Mouse (Mus musculus) CH12.LX (cell line): ENCODE measurements around the gene Ap1m1. TPM values are rescaled to one million over a fixed set of nuclear protein-coding genes. Genes with fewer than 3 reads are reported as not detected.
A peak's percentile ranks its signal among the peaks of the same experiment; 100 is the strongest.

Source experiments
- DNase-seq: peaks from one replicate; pipeline ENCODE4 v3.0.0-alpha.2; 2013; ENCODE audit errors: extremely low read depth
- H3K27ac ChIP-seq: 2 replicates; pipeline ENCODE4 v1.5.1; 2012; ENCODE audit warnings: low read depth, mild to moderate bottlenecking, control low read depth, moderate library complexity; ENCODE audit not compliant: insufficient read depth
- H3K27me3 ChIP-seq: replicated peaks from 2 replicates; pipeline ENCODE3; 2012; ENCODE audit warnings: inconsistent platforms
- H3K36me3 ChIP-seq, 2 experiments: replicated peaks in 1 of 2; 2 replicates each; pipeline versions ENCODE3 to v1.6.1; 2012; ENCODE audit warnings: inconsistent platforms in 1 of 2, low read length in 1 of 2, mild to moderate bottlenecking in 1 of 2, mixed read lengths in 1 of 2, moderate library complexity in 1 of 2; ENCODE audit not compliant: control insufficient read depth in 1 of 2, insufficient read depth in 1 of 2
- H3K4me1 ChIP-seq, 2 experiments: 2 replicates each; pipeline ENCODE4 v1.6.1; 2012; ENCODE audit warnings: inconsistent platforms in 1 of 2, moderate library complexity in 1 of 2; ENCODE audit not compliant: insufficient read depth in 2 of 2, control insufficient read depth in 1 of 2
- H3K4me2 ChIP-seq: 2 replicates; pipeline ENCODE4 v1.6.1; 2012; ENCODE audit warnings: low read depth, mild to moderate bottlenecking, control low read depth; ENCODE audit not compliant: poor library complexity, insufficient read depth, severe bottlenecking
- H3K4me3 ChIP-seq, 3 experiments: fragments of 150-350 bp in 1 of 3; sonication (generic) in 1 of 3; replicated peaks in 1 of 3; 2 replicates each; pipeline versions ENCODE3 to v1.5.1; 2011 to 2012; ENCODE audit warnings: low read depth in 2 of 3, low read length in 2 of 3, mild to moderate bottlenecking in 2 of 3, moderate library complexity in 2 of 3, control low read depth in 1 of 3, improper control_type of control experiment in 1 of 3, inconsistent platforms in 1 of 3, mixed read lengths in 1 of 3; ENCODE audit not compliant: poor library complexity in 1 of 3
- H3K79me2 ChIP-seq: replicated peaks from 2 replicates; pipeline ENCODE4 v1.6.1; 2012; ENCODE audit warnings: mild to moderate bottlenecking, moderate library complexity; ENCODE audit not compliant: control insufficient read depth, poor library complexity, insufficient read depth, severe bottlenecking; ENCODE audit errors: extremely low read depth
- H3K9ac ChIP-seq: 2 replicates; pipeline ENCODE4 v1.6.1; 2012; ENCODE audit warnings: low read depth, mild to moderate bottlenecking, control low read depth, moderate library complexity; ENCODE audit not compliant: insufficient read depth
- H3K9me3 ChIP-seq: replicated peaks from 2 replicates; pipeline ENCODE3; 2012; ENCODE audit warnings: low read length, inconsistent platforms, mixed read lengths
- CHD1 ChIP-seq: IDR thresholded peaks from 2 replicates; pipeline ENCODE4 v1.6.1; 2012; ENCODE audit warnings: low read depth, low read length, improper control_type of control experiment, inconsistent platforms
- CTCF ChIP-seq, 2 experiments: IDR thresholded peaks in 1 of 2; conservative IDR thresholded peaks in 1 of 2; 2 replicates each; pipeline ENCODE4 v1.5.1; 2011 to 2012; ENCODE audit warnings: low read depth in 2 of 2, low read length in 2 of 2, improper control_type of control experiment in 1 of 2, inconsistent platforms in 1 of 2, mild to moderate bottlenecking in 1 of 2, moderate library complexity in 1 of 2
- E2F4 ChIP-seq: IDR thresholded peaks from 2 replicates; pipeline ENCODE4 v1.6.1; 2011; ENCODE audit warnings: low read depth, low read length, improper control_type of control experiment; ENCODE audit not compliant: insufficient replicate concordance
- ELF1 ChIP-seq: IDR thresholded peaks from 2 replicates; pipeline ENCODE4 v1.6.1; 2014; ENCODE audit warnings: low read depth, mild to moderate bottlenecking, inconsistent platforms, low read length, improper control_type of control experiment
- ETS1 ChIP-seq: conservative IDR thresholded peaks from 2 replicates; pipeline ENCODE4 v1.6.1; 2012; ENCODE audit warnings: low read depth, mild to moderate bottlenecking, inconsistent platforms, low read length, improper control_type of control experiment, moderate library complexity
- JUN ChIP-seq: IDR thresholded peaks from 2 replicates; pipeline ENCODE4 v1.6.1; 2011; ENCODE audit warnings: low read depth, mild to moderate bottlenecking, low read length, improper control_type of control experiment, moderate library complexity; ENCODE audit not compliant: insufficient read depth
- JUND ChIP-seq: conservative IDR thresholded peaks from 2 replicates; pipeline ENCODE4 v1.6.1; 2011; ENCODE audit warnings: low read depth, low read length, improper control_type of control experiment
- KAT2A ChIP-seq: IDR thresholded peaks from 2 replicates; pipeline ENCODE4 v1.6.1; 2012; ENCODE audit warnings: low read length, improper control_type of control experiment, inconsistent platforms; ENCODE audit not compliant: insufficient replicate concordance
- MAX ChIP-seq: IDR thresholded peaks from 2 replicates; pipeline ENCODE4 v1.6.1; 2011; ENCODE audit warnings: low read length, improper control_type of control experiment
- MAZ ChIP-seq: IDR thresholded peaks from 2 replicates; pipeline ENCODE4 v1.6.1; 2012; ENCODE audit warnings: low read depth, mild to moderate bottlenecking, inconsistent platforms, low read length, improper control_type of control experiment, moderate library complexity
- MXI1 ChIP-seq: IDR thresholded peaks from 2 replicates; pipeline ENCODE4 v1.6.1; 2011; ENCODE audit warnings: mild to moderate bottlenecking, low read depth, low read length, improper control_type of control experiment
- MYC ChIP-seq: IDR thresholded peaks from 2 replicates; pipeline ENCODE4 v1.6.1; 2011; ENCODE audit warnings: low read depth, mild to moderate bottlenecking, improper control_type of control experiment, low read length
- NELFE ChIP-seq: IDR thresholded peaks from 2 replicates; pipeline ENCODE4 v1.6.1; 2011; ENCODE audit warnings: low read depth, low read length, improper control_type of control experiment
- POLR2AphosphoS2 ChIP-seq: IDR thresholded peaks from 2 replicates; pipeline ENCODE4 v1.6.1; 2011; ENCODE audit warnings: low read depth, low read length, improper control_type of control experiment
- RCOR1 ChIP-seq: conservative IDR thresholded peaks from 2 replicates; pipeline ENCODE4 v1.6.1; 2012; ENCODE audit warnings: low read depth, mild to moderate bottlenecking, inconsistent platforms, low read length, improper control_type of control experiment
- SIN3A ChIP-seq: IDR thresholded peaks from 2 replicates; pipeline ENCODE4 v1.6.1; 2012; ENCODE audit warnings: low read length, improper control_type of control experiment, inconsistent platforms
- SMC3 ChIP-seq: IDR thresholded peaks from 2 replicates; pipeline ENCODE4 v1.6.1; 2011; ENCODE audit warnings: low read depth, low read length, improper control_type of control experiment
- TBP ChIP-seq: conservative IDR thresholded peaks from 2 replicates; pipeline ENCODE4 v1.6.1; 2011; ENCODE audit warnings: low read depth, low read length, improper control_type of control experiment
- UBTF ChIP-seq: IDR thresholded peaks from 2 replicates; pipeline ENCODE4 v1.6.1; 2012; ENCODE audit warnings: low read depth, mild to moderate bottlenecking, inconsistent platforms, low read length, improper control_type of control experiment, moderate library complexity
- USF2 ChIP-seq: conservative IDR thresholded peaks from 2 replicates; pipeline ENCODE4 v1.6.1; 2011; ENCODE audit warnings: low read depth, low read length, improper control_type of control experiment
- ZC3H11A ChIP-seq: IDR thresholded peaks from 2 replicates; pipeline ENCODE4 v1.6.1; 2012; ENCODE audit warnings: low read depth, mild to moderate bottlenecking, inconsistent platforms, low read length, improper control_type of control experiment
- ZKSCAN1 ChIP-seq: IDR thresholded peaks from 2 replicates; pipeline ENCODE4 v1.6.1; 2012; ENCODE audit warnings: low read depth, inconsistent platforms, low read length, improper control_type of control experiment, borderline replicate concordance
- ZMIZ1 ChIP-seq: IDR thresholded peaks from 2 replicates; pipeline ENCODE4 v1.6.1; 2012; ENCODE audit warnings: low read depth, mild to moderate bottlenecking, inconsistent platforms, low read length, improper control_type of control experiment
- dilution Hi-C: fragments of 300-500 bp; cut with MboI; formaldehyde crosslinking; loops from 2 replicates; pipeline ENCODE4 v1.14.3; 2020; ENCODE audit warnings: low sequenced_read_pairs; ENCODE audit not compliant: extremely low pct_unique_long_range_greater_than_20kb, extremely low pct_ligation_motif_present
- in situ Hi-C: fragments of 300-500 bp; cut with MboI; formaldehyde crosslinking; loops from 3 replicates; pipeline ENCODE4 v1.14.3; 2019; ENCODE audit warnings: low sequenced_read_pairs, low pct_ligation_motif_present, low pct_unique_long_range_greater_than_20kb, mixed read lengths
- polyA plus RNA-seq: library from polyadenylated mRNA; unstranded; fragments of >175 nt; gene quantifications from 2 replicates; pipeline ENCODE4 v1.2.1, GENCODE M21; 2012; ENCODE audit warnings: low read depth; ENCODE audit not compliant: insufficient read length
- total RNA-seq, 2 experiments: library from RNA; depleted of rRNA; stranded (reverse); fragments of 300-350 nt in 1 of 2; fragments of >200 nt in 1 of 2; gene quantifications; 2 replicates each; pipeline ENCODE4 v1.2.3; 2012 to 2014

The Ap1m1 gene
- total and polyA plus RNA-seq, 3 experiments, result 20.1 to 86.1 (median 30.3) TPM

DNA sequence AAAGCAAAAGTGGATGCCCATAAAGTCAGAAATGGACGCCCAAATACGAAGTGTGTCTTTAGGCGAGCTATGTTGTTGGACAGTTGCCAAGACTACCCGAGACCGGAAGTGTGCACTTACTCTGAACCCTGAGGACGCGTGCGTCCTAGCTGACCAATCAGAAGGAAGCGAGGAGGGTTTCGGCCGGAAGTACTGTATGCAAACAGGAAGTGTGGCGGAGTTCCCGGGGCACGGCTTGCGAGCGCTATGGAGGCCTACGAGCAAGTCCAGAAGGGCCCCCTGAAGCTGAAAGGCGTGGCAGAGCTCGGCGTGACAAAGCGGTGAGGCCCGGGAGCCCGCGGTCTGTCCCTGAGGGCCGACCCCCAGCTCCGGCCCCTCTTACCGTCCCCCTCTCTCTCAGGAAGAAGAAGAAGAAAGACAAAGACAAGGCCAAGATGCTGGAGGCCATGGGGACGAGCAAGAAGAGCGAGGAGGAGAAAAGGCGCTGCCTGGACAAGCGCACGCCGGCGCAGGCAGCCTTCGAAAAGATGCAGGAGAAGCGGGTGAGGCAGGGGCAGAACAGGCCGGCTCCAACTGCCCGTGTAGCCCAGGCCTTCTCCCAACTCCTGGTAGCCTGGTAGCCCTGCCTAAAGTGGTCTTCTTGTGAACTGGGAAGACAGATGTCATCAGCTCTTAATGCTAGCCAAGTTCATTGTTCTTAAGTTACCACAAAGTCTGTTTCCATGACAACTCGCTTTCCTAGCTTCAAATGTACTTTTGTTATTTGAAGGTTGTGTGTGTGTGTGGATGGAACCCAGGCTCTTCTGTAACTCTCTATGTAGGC lies 20.1 kb upstream of the Ap1m1 start, which contains the start of gene Fam32a (continued):
- TF ChIP-seq CTCF (conservative IDR thresholded peaks at IDR 0.05 in 1 of 2, IDR thresholded peaks at IDR 0.05 in 1 of 2; ENCODE audit: low read depth in 2 of 2, low read length in 2 of 2), result no peak

DNA sequence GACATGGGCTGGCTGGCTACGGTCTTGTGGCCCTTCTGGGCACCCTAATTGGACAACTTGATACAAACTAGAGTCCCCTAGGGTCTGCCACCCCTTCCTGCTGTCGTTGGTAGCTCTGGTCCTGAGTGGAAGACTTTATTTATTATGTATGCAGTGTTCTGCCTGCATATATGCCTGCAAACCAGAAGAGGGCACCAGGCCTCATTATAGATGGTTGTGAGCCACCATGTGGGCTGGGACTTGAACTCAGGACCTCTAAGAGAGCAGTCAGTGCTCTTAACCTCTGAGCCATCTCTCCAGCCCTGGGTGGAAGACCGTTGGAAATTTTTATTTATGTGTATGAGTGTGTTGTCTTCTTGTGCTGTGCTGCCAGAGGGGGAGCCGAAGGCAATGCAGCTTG lies 19.1 kb upstream of the Ap1m1 start:
- Histone ChIP-seq H3K4me1 (peaks cover 3 to 27% of the 10 kb centered on the region in 2 experiments; a peak in 3 of 4 replicates), H3K4me3 (peak overlapping the region; percentile 75 to 79 (median 76)), H3K36me3 (peaks cover 28 to 33% of the 10 kb centered on the region in 2 experiments), H3K4me2 (peak overlapping the region; percentile 84), H3K27ac (no peak overlapping the region), H3K9me3 (no peaks in the 10 kb centered on the region), H3K9ac (peak overlapping the region; percentile 88; the same call in 1 of the 2 replicates), H3K27me3 (no peaks in the 10 kb centered on the region), H3K79me2 (peaks cover 16% of the 10 kb centered on the region)
- no peak for DNase-seq
- TF ChIP-seq MYC (no peak), E2F4 (no peak), ZMIZ1 (no peak), CTCF (conservative IDR thresholded peaks at IDR 0.05 in 1 of 2, IDR thresholded peaks at IDR 0.05 in 1 of 2; ENCODE audit: low read depth in 2 of 2, low read length in 2 of 2) (peak; percentile 11 to 41; a peak in 2 of 4 replicates), ZC3H11A (no peak), ETS1 (no peak), SIN3A (no peak; the same call in 1 of the 2 replicates), MXI1 (0 out of 2 replicates have a peak, but pooled peaks have one; percentile 2)
- in situ Hi-C loops (no loop called here), dilution Hi-C loops (no loop called here)

DNA sequence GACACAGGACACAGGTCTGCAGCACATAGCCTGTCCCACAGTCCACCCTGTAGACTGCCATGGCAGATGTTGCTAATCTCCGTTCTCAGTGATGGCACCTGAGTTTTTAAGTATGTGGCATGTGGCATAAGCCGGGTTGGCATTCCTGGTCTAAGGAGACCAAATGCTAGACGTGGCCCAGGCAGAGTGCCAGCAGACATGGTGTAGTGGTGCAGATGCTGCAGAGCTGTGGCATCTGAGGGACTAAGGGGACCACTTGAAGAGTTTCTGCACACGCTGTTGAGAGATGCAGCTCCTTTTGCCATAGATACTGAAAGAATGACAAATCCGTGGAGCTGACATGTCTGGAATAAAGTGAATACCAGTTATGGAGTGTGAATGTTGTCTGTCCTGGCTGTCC lies 17.2 kb upstream of the Ap1m1 start:
- Histone ChIP-seq H3K27me3 (no peaks in the 10 kb centered on the region), H3K79me2 (peaks cover 16% of the 10 kb centered on the region), H3K4me1 (peaks cover 0 to 16% of the 10 kb centered on the region in 2 experiments; a peak in 2 of 4 replicates), H3K4me3 (no peak overlapping the region), H3K9me3 (no peaks in the 10 kb centered on the region), H3K4me2 (no peak overlapping the region), H3K9ac (no peak overlapping the region), H3K36me3 (peaks cover 28 to 33% of the 10 kb centered on the region in 2 experiments), H3K27ac (no peak overlapping the region)
- in situ Hi-C loops, result no loop called here
- dilution Hi-C loops, result no loop called here
- DNase-seq, result no peak
- no peak for TF ChIP-seq UBTF
- no peak for TF ChIP-seq ZKSCAN1
- TF ChIP-seq MXI1, result no peak
- no peak for TF ChIP-seq MAZ
- TF ChIP-seq RCOR1, result no peak
- no peak for TF ChIP-seq JUN
- no peak for TF ChIP-seq JUND
- TF ChIP-seq CHD1, result no peak
- TF ChIP-seq NELFE, result no peak
- TF ChIP-seq POLR2AphosphoS2, result no peak
- no peak for TF ChIP-seq MAX
- no peak for TF ChIP-seq KAT2A
- TF ChIP-seq ELF1, result no peak
- no peak for TF ChIP-seq SMC3
- TF ChIP-seq TBP, result no peak
- no peak for TF ChIP-seq E2F4
- no peak for TF ChIP-seq USF2
